Mouse (Mus musculus) CH12.LX (cell line): ENCODE data around the gene Fbxl17.

ENCODE experiments used
- CTCF ChIP-seq, 2 experiments: IDR thresholded peaks in 1 of 2; conservative IDR thresholded peaks in 1 of 2; 2 replicates each; pipeline ENCODE4 v1.5.1; 2011 to 2012; ENCODE audit warnings: low read depth in 2 of 2, low read length in 2 of 2, improper control_type of control experiment in 1 of 2, inconsistent platforms in 1 of 2, mild to moderate bottlenecking in 1 of 2, moderate library complexity in 1 of 2
- E2F4 ChIP-seq: IDR thresholded peaks from 2 replicates; pipeline ENCODE4 v1.6.1; 2011; ENCODE audit warnings: low read depth, low read length, improper control_type of control experiment; ENCODE audit not compliant: insufficient replicate concordance
- NRF1 ChIP-seq: IDR thresholded peaks from 2 replicates; pipeline ENCODE4 v1.6.1; 2014; ENCODE audit warnings: low read depth, mild to moderate bottlenecking, inconsistent platforms, low read length, improper control_type of control experiment, moderate library complexity
- RCOR1 ChIP-seq: conservative IDR thresholded peaks from 2 replicates; pipeline ENCODE4 v1.6.1; 2012; ENCODE audit warnings: low read depth, mild to moderate bottlenecking, inconsistent platforms, low read length, improper control_type of control experiment
- SIN3A ChIP-seq: IDR thresholded peaks from 2 replicates; pipeline ENCODE4 v1.6.1; 2012; ENCODE audit warnings: low read length, improper control_type of control experiment, inconsistent platforms
- USF2 ChIP-seq: conservative IDR thresholded peaks from 2 replicates; pipeline ENCODE4 v1.6.1; 2011; ENCODE audit warnings: low read depth, low read length, improper control_type of control experiment

- TF ChIP-seq RCOR1 (no peak), SIN3A (no peak), CTCF (conservative IDR thresholded peaks at IDR 0.05 in 1 of 2, IDR thresholded peaks at IDR 0.05 in 1 of 2; ENCODE audit: low read depth in 2 of 2, low read length in 2 of 2) (no peak), E2F4 (no peak), NRF1 (no peak), USF2 (no peak)
These were observed 175.1 kb downstream of the Fbxl17 start for GRCm38 (mm10) chr17:63324672-63325071.
